Mouse (Mus musculus): ENCODE results near the gene Eif4e2. TPM values are rescaled to one million over a fixed set of nuclear protein-coding genes. Genes with fewer than 3 reads are reported as not detected.

Eif4e2 gene
- total and polyA plus RNA-seq, 3 experiments = 175 to 264 (median 228) TPM

- TF ChIP-seq CTCF (conservative IDR thresholded peaks at IDR 0.05 in 1 of 2, IDR thresholded peaks at IDR 0.05 in 1 of 2; ENCODE audit: low read depth in 2 of 2, low read length in 2 of 2) (no peak), CHD1 (IDR thresholded peaks at IDR 0.05; ENCODE audit: low read depth, low read length) (no peak), TCF12 (IDR thresholded peaks at IDR 0.05; ENCODE audit: low read depth, low read length) (no peak)
Observed at GRCm38 (mm10) chr1:87275151-87275550, 61.4 kb downstream of the Eif4e2 start (continued).

DNA sequence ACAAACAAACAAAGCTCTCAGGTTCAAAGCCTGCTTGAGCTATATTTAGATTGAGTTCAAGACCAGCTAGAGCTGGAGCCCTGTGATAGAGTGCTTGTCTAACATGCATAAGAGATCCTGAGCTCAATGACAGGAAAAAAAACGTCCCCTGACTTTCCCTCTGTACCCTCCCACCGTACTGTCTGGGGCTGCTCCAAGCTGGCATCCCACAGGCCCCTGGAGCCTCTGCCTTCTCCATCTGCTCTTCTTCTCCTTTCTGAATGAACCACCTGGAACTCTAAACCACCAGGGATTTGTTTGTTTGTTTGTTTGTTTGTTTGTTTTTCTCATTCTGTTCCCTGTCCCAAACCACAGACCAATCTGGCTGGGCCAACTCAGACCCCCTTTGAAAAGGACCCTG, 62.3 kb downstream of the Eif4e2 start:
- Histone ChIP-seq H3K9ac (ENCODE audit: insufficient read depth, low read depth) (no peak overlapping the region), H3K27me3 (replicated peaks) (no peaks in the 10 kb centered on the region), H3K36me3 (replicated peaks in 1 of 2; ENCODE audit: control insufficient read depth in 1 of 2, insufficient read depth in 1 of 2, low read length in 1 of 2) (no peaks in the 10 kb centered on the region), H3K4me2 (ENCODE audit: insufficient read depth, low read depth, poor library complexity, severe bottlenecking) (no peak overlapping the region), H3K4me3 (replicated peaks in 1 of 3; ENCODE audit: low read depth in 2 of 3, low read length in 2 of 3, poor library complexity in 1 of 3) (no peak overlapping the region), H3K4me1 (ENCODE audit: control insufficient read depth in 1 of 2, insufficient read depth in 2 of 2) (peaks cover 8 to 19% of the 10 kb centered on the region in 2 experiments; a peak in 3 of 4 replicates), H3K79me2 (replicated peaks; ENCODE audit: control insufficient read depth, extremely low read depth, insufficient read depth, poor library complexity, severe bottlenecking) (no peaks in the 10 kb centered on the region), H3K9me3 (replicated peaks; ENCODE audit: low read length) (peaks cover 4% of the 10 kb centered on the region), H3K27ac (ENCODE audit: insufficient read depth, low read depth) (no peak overlapping the region)
- dilution Hi-C loops (cut with MboI; ENCODE audit: extremely low pct_ligation_motif_present, extremely low pct_unique_long_range_greater_than_20kb, low sequenced_read_pairs) = no loop called here
- in situ Hi-C loops (cut with MboI; ENCODE audit: low pct_ligation_motif_present, low pct_unique_long_range_greater_than_20kb, low sequenced_read_pairs) = no loop called here
- no peak for TF ChIP-seq RAD21 (IDR thresholded peaks at IDR 0.05; ENCODE audit: low read depth, low read length)
- TF ChIP-seq MAX (IDR thresholded peaks at IDR 0.05; ENCODE audit: low read length) = no peak
- no peak for TF ChIP-seq MAZ (IDR thresholded peaks at IDR 0.05; ENCODE audit: low read depth, low read length)
- no peak for TF ChIP-seq TBP (conservative IDR thresholded peaks at IDR 0.05; ENCODE audit: low read depth, low read length)
- no peak for TF ChIP-seq SIN3A (IDR thresholded peaks at IDR 0.05; ENCODE audit: low read length)
- no peak for TF ChIP-seq MAFK (IDR thresholded peaks at IDR 0.05; ENCODE audit: insufficient replicate concordance, low read length)
- TF ChIP-seq PAX5 (IDR thresholded peaks at IDR 0.05; ENCODE audit: low read length) = no peak
- TF ChIP-seq GABPA (IDR thresholded peaks at IDR 0.05; ENCODE audit: insufficient replicate concordance, low read depth, low read length) = no peak
- TF ChIP-seq USF2 (conservative IDR thresholded peaks at IDR 0.05; ENCODE audit: low read depth, low read length) = no peak
- TF ChIP-seq E2F4 (IDR thresholded peaks at IDR 0.05; ENCODE audit: insufficient replicate concordance, low read depth, low read length) = no peak
- no peak for TF ChIP-seq HCFC1 (IDR thresholded peaks at IDR 0.05; ENCODE audit: low read depth, low read length)
- no peak for TF ChIP-seq ZMIZ1 (IDR thresholded peaks at IDR 0.05; ENCODE audit: low read depth, low read length)
- TF ChIP-seq NRF1 (IDR thresholded peaks at IDR 0.05; ENCODE audit: low read depth, low read length) = no peak
- no peak for TF ChIP-seq NELFE (IDR thresholded peaks at IDR 0.05; ENCODE audit: low read depth, low read length)
- TF ChIP-seq ZNF384 (IDR thresholded peaks at IDR 0.05; ENCODE audit: low read depth, low read length) = no peak
- TF ChIP-seq ELF1 (IDR thresholded peaks at IDR 0.05; ENCODE audit: low read depth, low read length) = no peak
- TF ChIP-seq RCOR1 (conservative IDR thresholded peaks at IDR 0.05; ENCODE audit: low read depth, low read length) = no peak
- TF ChIP-seq MEF2A (IDR thresholded peaks at IDR 0.05; ENCODE audit: borderline replicate concordance, low read depth, low read length) = no peak
- no peak for TF ChIP-seq CHD1 (IDR thresholded peaks at IDR 0.05; ENCODE audit: low read depth, low read length)
- no peak for DNase-seq (ENCODE audit: extremely low read depth)

Data from CH12.LX (cell line).